Mouse (Mus musculus) hindbrain, postnatal 0 days (tissue): ENCODE results near the gene Vstm5. TPM values are rescaled to one million over a fixed set of nuclear protein-coding genes. Genes with fewer than 3 reads are reported as not detected.
A peak's percentile ranks its signal among the peaks of the same experiment; 100 is the strongest.

ENCODE experiments used
- ATAC-seq: fragments of 200-750 bp; cut with Nextera tagmentation; 2 replicates; pipeline ENCODE4 v1.8.0; 2017; ENCODE audit warnings: mild to moderate bottlenecking, moderate TSS enrichment, moderate library complexity
- DNase-seq: peaks from one replicate; pipeline ENCODE4 v3.0.0-alpha.2; 2015; ENCODE audit warnings: low spot score
- H3K27ac ChIP-seq: fragments of 300-500 bp; sonication (generic); 2 replicates; pipeline ENCODE4 v1.5.1; 2014; ENCODE audit warnings: mild to moderate bottlenecking
- H3K27me3 ChIP-seq: fragments of 300-500 bp; sonication (generic); 2 replicates; pipeline ENCODE4 v1.6.1; 2014; ENCODE audit warnings: low read length, mixed read lengths; ENCODE audit not compliant: insufficient read depth
- H3K36me3 ChIP-seq: fragments of 300-500 bp; sonication (generic); 2 replicates; pipeline ENCODE4 v1.6.1; 2014; ENCODE audit warnings: low read length, mixed read lengths; ENCODE audit not compliant: insufficient read depth
- H3K4me1 ChIP-seq: fragments of 300-500 bp; sonication (generic); 2 replicates; pipeline ENCODE4 v1.6.1; 2014; ENCODE audit warnings: antibody characterized with exemption, low read length, mixed read lengths; ENCODE audit not compliant: insufficient read depth
- H3K4me2 ChIP-seq: fragments of 300-500 bp; sonication (generic); 2 replicates; pipeline ENCODE4 v1.6.1; 2014; ENCODE audit warnings: low read depth, mild to moderate bottlenecking, low read length, moderate library complexity, mixed read lengths
- H3K4me3 ChIP-seq: fragments of 300-500 bp; sonication (generic); 2 replicates; pipeline ENCODE4 v1.5.1; 2014; ENCODE audit warnings: low read length
- H3K9ac ChIP-seq: fragments of 300-500 bp; sonication (generic); replicated peaks from 2 replicates; pipeline ENCODE4 v1.6.1; 2014; ENCODE audit warnings: mild to moderate bottlenecking, low read length, moderate library complexity, mixed read lengths
- H3K9me3 ChIP-seq: fragments of 300-500 bp; sonication (generic); 2 replicates; pipeline ENCODE4 v1.6.1; 2016; ENCODE audit warnings: low read length, mixed read lengths
- CTCF ChIP-seq: IDR thresholded peaks from 2 replicates; pipeline ENCODE4 v1.5.1; 2016; ENCODE audit warnings: antibody characterized with exemption, control low read depth, low read depth
- WGBS: fragments of 180-500 bp; shearing (Covaris S2); extraction: QIAGEN DNeasy Blood & Tissue Kit; methylation state at CpG from one replicate; pipeline ENCODE4 v1.1.7; 2014; 5-methylcytosine and 5-hydroxymethylcytosine counted together
- polyA plus RNA-seq: library from polyadenylated mRNA; unstranded; fragments of >200 nt; fragmentation: Nextera tagmentation; extraction: Ambion mirVana; gene quantifications from 2 replicates; pipeline ENCODE4 v1.2.1, GENCODE M21; 2015
- total RNA-seq: library from RNA; depleted of rRNA; stranded (reverse); fragments of >200 nt; gene quantifications from 2 replicates; pipeline ENCODE4 v1.2.3, GENCODE M21; 2014

Vstm5 gene
- total and polyA plus RNA-seq, 2 experiments from 2014 or later, result 27.4 to 36.0 TPM

DNA sequence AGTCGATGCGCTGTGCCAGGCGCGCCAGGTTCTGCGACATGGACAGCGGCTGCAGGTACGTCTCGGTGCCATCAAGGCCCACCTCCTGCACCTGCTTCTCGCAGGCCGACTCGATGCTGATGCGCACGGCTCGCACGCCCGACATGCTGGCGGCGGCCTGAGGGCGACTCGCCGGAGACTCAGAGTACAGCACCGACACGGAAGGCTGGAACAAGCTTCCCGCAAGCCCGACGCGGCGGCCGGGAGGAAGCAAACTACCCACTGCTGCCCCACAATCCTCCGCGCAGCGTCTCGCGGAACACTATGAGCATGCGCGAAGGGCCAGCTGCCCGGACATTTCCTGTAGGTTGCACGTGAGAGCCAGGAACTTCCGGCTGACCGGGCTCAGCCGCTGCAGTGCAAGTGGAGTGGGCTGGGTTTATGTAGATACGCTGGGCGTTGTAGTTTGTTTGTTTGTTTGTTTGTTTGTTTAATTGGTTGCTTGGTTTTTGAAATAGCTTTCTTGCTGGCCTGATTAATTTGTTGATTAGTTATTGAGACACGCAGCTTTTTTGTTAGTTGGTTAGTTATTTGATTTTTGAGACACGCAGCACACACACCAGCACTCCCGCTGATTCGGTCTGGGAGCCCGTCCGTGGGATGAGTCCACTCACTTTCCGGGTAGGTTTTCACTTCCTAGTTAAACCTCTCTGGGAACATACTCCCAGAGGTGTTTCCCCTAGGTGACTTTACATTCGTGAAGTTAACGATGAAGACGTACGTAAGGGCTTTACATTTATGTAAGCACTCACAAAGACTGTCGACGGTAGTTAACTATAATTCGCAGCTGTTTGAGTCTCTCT is 41.0 kb downstream of the Vstm5 start, which contains the start of gene Med17:
TSS of gene Med17 (minus strand) at position 283 of the 842 bp plus-strand sequence.
- no peak for TF ChIP-seq CTCF

DNA sequence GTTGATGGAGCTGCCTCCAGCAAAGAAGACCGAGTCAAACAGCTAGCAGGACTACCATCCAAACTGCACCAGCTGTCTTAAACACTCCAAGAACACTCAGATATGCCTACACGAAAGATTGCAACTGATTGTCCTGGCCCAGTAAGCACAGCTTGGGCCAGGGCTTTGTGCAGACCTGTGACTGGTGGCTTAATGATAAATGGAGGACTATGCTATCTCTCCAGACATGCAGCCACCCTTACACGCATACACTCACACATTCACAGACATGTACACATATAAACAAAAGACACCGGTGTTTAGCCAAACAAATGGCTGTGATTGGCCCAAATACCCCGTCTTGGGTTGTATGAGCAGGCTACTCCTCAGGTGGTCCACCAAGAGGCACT is 41.6 kb downstream of the Vstm5 start:
- Histone ChIP-seq H3K36me3 (peaks cover 14% of the 10 kb centered on the region; the same call in 1 of the 2 replicates), H3K4me3 (peak overlapping the region; percentile 95), H3K9me3 (no peaks in the 10 kb centered on the region), H3K9ac (peak overlapping the region; percentile 87), H3K4me2 (peak overlapping the region; percentile 59), H3K4me1 (peaks cover 4% of the 10 kb centered on the region; the same call in 1 of the 2 replicates), H3K27me3 (no peaks in the 10 kb centered on the region), H3K27ac (peak overlapping the region; percentile 94; the same call in 1 of the 2 replicates)
- TF ChIP-seq CTCF, result no peak
- WGBS, result 45% methylated on average over 5 of the region's 5 CpGs
- ATAC-seq (no peak), DNase-seq (no peak)

More for the DNA sequence above, 41.0 kb downstream of the Vstm5 start, which contains the start of gene Med17:
- H3K4me2 ChIP-seq, result peak within 1 kb of the TSS; percentile 59
- DNase-seq (peak; percentile 98), ATAC-seq (peak; percentile 98)
- no peaks in the 10 kb centered on the region for H3K27me3 ChIP-seq
- no peaks in the 10 kb centered on the region for H3K9me3 ChIP-seq
- 1% methylated on average over 56 of the region's 57 CpGs for WGBS
- peak within 1 kb of the TSS; percentile 95 for H3K4me3 ChIP-seq
- H3K9ac ChIP-seq, result peak within 1 kb of the TSS; percentile 87
- H3K4me1 ChIP-seq, result peaks cover 4% of the 10 kb centered on the region; the same call in 1 of the 2 replicates
- H3K36me3 ChIP-seq, result peaks cover 20% of the 10 kb centered on the region; the same call in 1 of the 2 replicates
- H3K27ac ChIP-seq, result peak within 1 kb of the TSS; percentile 94

DNA sequence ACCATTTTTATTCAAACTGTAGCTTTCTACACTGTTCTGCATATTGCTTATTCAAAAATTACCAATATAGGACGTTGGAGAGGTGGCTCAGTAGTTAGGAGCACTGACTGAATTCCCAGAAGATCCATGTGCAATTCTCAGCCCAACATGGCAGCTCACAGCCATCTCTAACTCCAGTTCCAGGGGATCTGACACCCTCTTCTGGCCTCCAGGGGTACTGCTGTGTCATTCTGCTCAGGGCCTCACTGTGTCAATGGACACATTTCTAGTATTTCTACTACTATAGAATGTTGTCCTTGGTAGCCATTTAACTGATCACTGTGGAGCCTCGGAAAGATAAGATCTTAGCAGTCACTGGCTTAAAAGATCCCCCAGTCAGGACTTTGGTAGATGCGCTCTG is 46.6 kb downstream of the Vstm5 start:
- no peak overlapping the region for H3K27ac ChIP-seq
- TF ChIP-seq CTCF, result peak; percentile 41; the same call in 1 of the 2 replicates
- H3K9me3 ChIP-seq, result no peaks in the 10 kb centered on the region
- WGBS, result 67% methylated on average over 3 of the region's 3 CpGs
- H3K4me2 ChIP-seq, result no peak overlapping the region
- H3K4me3 ChIP-seq, result no peak overlapping the region
- no peaks in the 10 kb centered on the region for H3K27me3 ChIP-seq
- ATAC-seq (no peak), DNase-seq (no peak)
- no peak overlapping the region for H3K9ac ChIP-seq
- H3K36me3 ChIP-seq, result peaks cover 3% of the 10 kb centered on the region; the same call in 1 of the 2 replicates
- 0 out of 2 replicates have a peak, but pooled peaks cover 3% of the 10 kb centered on the region for H3K4me1 ChIP-seq

DNA sequence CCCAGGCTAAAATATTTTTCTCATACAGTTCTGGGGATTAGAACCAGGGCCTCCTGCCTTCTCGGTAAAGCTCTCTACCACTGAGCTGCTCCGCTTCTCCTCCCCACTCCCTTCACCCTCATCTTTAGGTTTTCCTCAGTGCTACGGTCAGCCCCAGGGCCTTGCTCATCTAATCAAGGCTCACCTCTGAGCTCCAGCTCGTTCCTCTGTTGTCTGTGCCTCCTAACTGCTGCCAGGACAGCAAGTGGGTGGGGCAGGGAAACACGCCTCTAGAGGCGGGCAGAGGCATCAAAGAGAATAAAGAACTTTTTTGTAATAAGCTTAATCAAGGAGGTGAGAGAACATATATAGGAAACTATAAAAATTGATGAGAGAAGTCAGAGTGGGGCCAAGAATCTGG is 49.0 kb downstream of the Vstm5 start:
- Histone ChIP-seq H3K9ac (no peak overlapping the region), H3K27me3 (no peaks in the 10 kb centered on the region), H3K4me1 (no peaks in the 10 kb centered on the region), H3K9me3 (no peaks in the 10 kb centered on the region), H3K27ac (no peak overlapping the region), H3K4me3 (no peak overlapping the region), H3K4me2 (no peak overlapping the region), H3K36me3 (peaks cover 6% of the 10 kb centered on the region; the same call in 1 of the 2 replicates)
- 53% methylated on average over 6 of the region's 6 CpGs for WGBS
- no peak for DNase-seq
- no peak for ATAC-seq
- TF ChIP-seq CTCF, result no peak

DNA sequence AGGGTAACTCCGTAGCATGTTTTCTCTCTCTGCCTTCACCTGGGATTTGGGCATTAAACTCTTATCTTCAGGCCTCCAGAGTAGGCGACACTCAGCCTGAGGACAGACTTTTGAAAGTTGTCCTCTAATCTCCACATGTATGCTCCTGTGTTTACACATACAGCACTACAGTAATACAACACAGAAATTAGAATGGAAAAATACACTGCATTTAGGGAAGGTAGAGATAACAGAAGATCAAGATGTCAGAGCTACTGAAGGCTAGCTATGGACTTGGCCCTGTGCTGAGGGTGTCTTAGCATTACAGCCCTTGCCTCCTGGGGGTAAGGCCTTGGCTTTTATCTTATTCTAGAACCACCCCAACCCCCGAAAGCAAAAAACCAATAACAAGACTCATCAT is 49.6 kb downstream of the Vstm5 start:
- TF ChIP-seq CTCF, result no peak

DNA sequence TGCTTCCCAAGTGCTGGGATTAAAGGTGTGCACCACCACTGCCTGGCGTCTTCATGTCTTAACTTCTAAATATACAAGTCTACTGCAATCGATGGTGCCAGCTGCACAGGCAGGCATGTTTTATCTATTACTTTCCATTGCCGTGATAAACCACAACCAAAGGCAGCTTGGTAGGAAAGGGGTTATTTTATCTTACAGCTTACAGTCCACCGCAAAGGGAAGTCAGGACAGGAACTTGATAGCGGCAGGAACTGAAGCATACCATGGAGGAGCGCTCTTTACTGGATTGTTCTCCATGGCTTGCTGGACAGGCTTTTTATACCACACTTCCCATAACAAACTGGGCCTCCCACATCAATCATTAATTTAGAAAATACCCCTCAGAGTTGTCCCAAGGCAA is 50.4 kb downstream of the Vstm5 start:
- Histone ChIP-seq H3K4me2 (no peak overlapping the region), H3K9ac (no peak overlapping the region), H3K4me1 (no peaks in the 10 kb centered on the region), H3K9me3 (no peaks in the 10 kb centered on the region), H3K27ac (no peak overlapping the region), H3K27me3 (no peaks in the 10 kb centered on the region), H3K4me3 (no peak overlapping the region), H3K36me3 (peaks cover 6% of the 10 kb centered on the region; the same call in 1 of the 2 replicates)
- TF ChIP-seq CTCF, result no peak
- 92% methylated on average over 6 of the region's 6 CpGs for WGBS
- DNase-seq (no peak), ATAC-seq (no peak)

More for the DNA sequence above, 49.6 kb downstream of the Vstm5 start:
- Histone ChIP-seq H3K27ac (no peak overlapping the region), H3K9me3 (no peaks in the 10 kb centered on the region), H3K4me3 (no peak overlapping the region), H3K4me2 (no peak overlapping the region), H3K9ac (no peak overlapping the region), H3K4me1 (no peaks in the 10 kb centered on the region), H3K36me3 (peaks cover 6% of the 10 kb centered on the region; the same call in 1 of the 2 replicates), H3K27me3 (no peaks in the 10 kb centered on the region)
- DNase-seq (no peak), ATAC-seq (no peak)
- WGBS, result 92% methylated on average over 3 of the region's 3 CpGs

DNA sequence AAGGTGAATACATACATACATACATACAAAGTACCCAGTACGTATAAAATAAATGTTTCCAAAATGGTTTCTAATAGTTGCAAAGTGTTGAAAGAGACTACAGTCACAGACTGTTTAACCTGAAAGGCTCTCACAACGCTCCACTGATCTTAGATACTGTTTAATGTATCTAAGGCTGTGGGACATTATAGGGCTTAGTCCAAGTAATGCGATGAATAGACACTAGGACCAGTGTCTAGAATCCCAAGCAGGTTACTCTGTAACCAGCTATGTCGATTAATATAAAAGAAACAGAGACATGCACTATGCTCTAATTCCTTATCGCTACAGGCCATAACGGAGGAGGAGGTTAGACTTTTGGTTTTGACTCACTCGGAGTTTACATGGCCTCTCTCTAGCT is 58.3 kb downstream of the Vstm5 start:
- no peaks in the 10 kb centered on the region for H3K27me3 ChIP-seq
- TF ChIP-seq CTCF, result no peak
- 89% methylated on average over 7 of the region's 7 CpGs for WGBS

More for the DNA sequence above, 58.3 kb downstream of the Vstm5 start:
- H3K4me2 ChIP-seq, result no peak overlapping the region
- no peaks in the 10 kb centered on the region for H3K9me3 ChIP-seq
- no peak overlapping the region for H3K4me3 ChIP-seq
- H3K4me1 ChIP-seq, result no peaks in the 10 kb centered on the region
- no peak for ATAC-seq
- H3K27ac ChIP-seq, result no peak overlapping the region
- H3K36me3 ChIP-seq, result peaks cover 4% of the 10 kb centered on the region; the same call in 1 of the 2 replicates
- no peak for DNase-seq
- H3K9ac ChIP-seq, result no peak overlapping the region
